8 mouse cellular contexts compared by ENCODE assay signal in genomic region chr12:80146227-80147223, GRCm38 (mm10). TPM values are rescaled to one million over a fixed set of nuclear protein-coding genes. Genes with fewer than 3 reads are reported as not detected.
DNase-seq lines count a peak whose midpoint lies in the region; ATAC-seq lines count a peak whose summit lies in the region.

No protein-coding gene starts in this region.

- peak; percentile 66 for DNase-seq in gastrocnemius, adult 18-20 months (ENCODE audit: low spot score)
- DNase-seq in gastrocnemius, postnatal 25 days: no peak
- DNase-seq in adrenal gland, postnatal 36 days: peak; percentile 71 to 81
- peak; percentile 87 for DNase-seq in heart, postnatal 4 days
- DNase-seq in layer of hippocampus, postnatal 25 days (ENCODE audit: extremely low spot score in 1 of 2, low spot score in 1 of 2): peak; percentile 54 to 86
- peak; percentile 85 for DNase-seq in lung, postnatal 36 days
- DNase-seq in skeletal muscle tissue, adult 2 months (ENCODE audit: low read depth, low spot score): peak; percentile 61

- peak; percentile 71 for ATAC-seq in erythroblast, adult 5-6 weeks (replicated peaks; ENCODE audit: low FRiP score, poor library complexity, severe bottlenecking)

RNA-seq across cellular contexts. Expression of gene Zfp36l1, which starts 33.7 kb away (rescaled TPM):
- 10 to 100 TPM; 20.1 to 34.4 TPM for total RNA-seq in gastrocnemius, adult 18-20 months (2021)
- 10 to 100 TPM; 23.0 to 27.2 TPM for total RNA-seq in gastrocnemius, postnatal 25 days (2021)
- 100 to 1,000 TPM; 230 to 283 TPM for total RNA-seq in adrenal gland, postnatal 36 days (2021)
- 8.8 and 12.7 TPM in 2 replicates for total RNA-seq in erythroblast, adult 5-6 weeks (2015; ENCODE audit: low replicate concordance)
- 4.0 and 4.3 TPM in 2 replicates for total RNA-seq in erythroblast, adult 5-6 weeks (2017; ENCODE audit: low replicate concordance)
- 100 to 1,000 TPM; 174 to 188 TPM for total RNA-seq in heart, postnatal 4 days (2021)
- 10 to 100 TPM; 37.2 to 40.8 TPM for total RNA-seq in layer of hippocampus, postnatal 25 days (2021)

Comparison
In these comparisons a context has a peak if more than half of its experiments do, and no peak if none do; other contexts are left out.
1. RNA of gene Zfp36l1, which starts 33.7 kb away (total RNA-seq): 230 to 283 TPM in adrenal gland, postnatal 36 days and 174 to 188 TPM in heart, postnatal 4 days; 37.2 to 40.8 TPM in layer of hippocampus, postnatal 25 days, 20.1 to 34.4 TPM in gastrocnemius, adult 18-20 months, 23.0 to 27.2 TPM in gastrocnemius, postnatal 25 days and 4.0 to 12.7 TPM in erythroblast, adult 5-6 weeks; every median in the first group is over 4 times any median in the second.